Mouse (Mus musculus): ENCODE results near the gene Flcn.
"Not testable (repeated sequence)": the region's sequence is repeated elsewhere in the genome, so short reads cannot be mapped to it uniquely, and the experiment has no call there.

Gene Flcn

GRCm38 (mm10) chr11:59809670-59810474 is at the start of gene Flcn:
Gene Flcn, minus strand, starts transcription at chr11:59810016.
- DNase-seq: peak; percentile 91

DNA sequence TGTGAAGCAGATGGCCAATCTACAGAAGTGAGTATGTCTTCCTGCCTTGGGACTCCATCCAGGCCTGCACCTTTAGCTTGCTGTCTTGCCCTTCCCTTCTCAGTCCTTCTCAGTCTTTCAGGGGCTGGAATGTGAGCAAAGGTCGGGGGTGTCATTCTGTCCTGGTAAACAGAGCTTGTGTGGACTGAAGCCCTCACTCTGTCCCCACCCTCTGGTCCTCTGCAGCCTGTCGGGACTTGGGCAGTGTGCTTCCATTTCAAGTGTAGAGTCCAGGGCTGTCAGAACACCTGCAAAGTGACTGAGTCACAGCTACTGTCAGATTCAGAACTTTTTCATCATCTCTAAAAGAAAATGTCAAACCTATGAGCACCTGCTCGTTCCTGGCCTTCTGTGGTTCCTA is 43.0 kb upstream of the Flcn start:
- no peak for DNase-seq

- DNase-seq: peak; percentile 78
Measured at GRCm38 (mm10) chr11:59847891-59848884, 38.4 kb upstream of the Flcn start.

- DNase-seq: peak; percentile 48
Measured at GRCm38 (mm10) chr11:59847131-59847530, 37.3 kb upstream of the Flcn start.

GRCm38 (mm10) chr11:59846311-59846710 is 36.5 kb upstream of the Flcn start:
- no peak for DNase-seq

DNA sequence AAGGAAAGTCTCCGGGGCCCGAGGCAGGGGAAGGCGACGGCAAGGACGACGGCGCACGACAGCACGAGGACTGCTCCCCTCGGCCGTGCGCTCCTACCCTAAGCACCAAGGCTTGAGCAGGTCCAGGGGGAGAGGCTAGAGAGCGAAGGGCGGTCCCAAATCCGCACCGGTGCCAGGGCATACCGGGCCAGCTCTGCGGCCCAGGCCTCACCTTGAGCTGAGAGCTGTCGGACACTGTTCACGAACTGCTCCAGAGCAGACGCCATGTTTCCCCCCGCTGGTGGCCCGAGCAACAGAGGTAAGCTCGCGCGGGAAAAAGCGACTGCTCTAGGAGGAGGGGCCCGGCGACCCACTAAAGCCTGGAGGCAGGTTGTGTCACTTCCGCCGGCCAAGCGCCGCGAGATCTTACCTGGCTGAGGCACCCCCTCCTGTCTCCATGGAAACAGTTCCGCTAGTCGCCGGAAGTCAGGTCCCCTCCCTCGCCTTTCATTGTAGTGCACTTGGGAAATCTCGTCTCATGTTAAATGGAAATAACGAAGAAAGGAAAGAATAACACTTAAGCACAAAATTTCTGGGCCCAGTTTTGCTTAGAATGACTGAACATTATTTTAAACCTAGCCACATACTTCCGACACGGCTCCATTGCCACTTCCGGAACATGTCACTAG is 29.8 kb upstream of the Flcn start, which contains the start of gene Cops3:
TSS of gene Cops3 (minus strand) at position 380 of the 668 bp plus-strand sequence.
- DNase-seq: peak; percentile 98

- DNase-seq: peak; percentile 95
Measured at GRCm38 (mm10) chr11:59839008-59839458, 29.2 kb upstream of the Flcn start, which contains the start of gene Nt5m. Gene Nt5m, plus strand, starts transcription at chr11:59839447.

DNA sequence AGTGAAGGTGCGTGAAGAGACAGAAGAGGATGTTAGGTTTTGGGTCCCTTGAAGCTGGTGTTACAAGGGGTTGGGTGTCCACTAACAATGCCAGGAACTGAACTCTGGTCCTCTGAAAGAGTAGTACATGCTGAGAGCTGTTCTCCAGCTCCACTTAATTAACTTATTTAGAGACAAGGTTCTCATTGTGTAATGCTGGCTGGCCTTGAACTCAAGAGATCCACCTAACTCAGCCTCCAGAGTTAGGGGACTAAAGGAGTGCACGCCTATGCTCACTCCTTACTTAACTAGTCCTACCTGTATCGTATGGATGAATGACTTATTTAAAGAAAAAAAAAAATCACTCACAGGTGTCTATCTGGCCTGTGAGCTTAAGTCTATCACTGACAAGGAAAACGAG is 28.6 kb upstream of the Flcn start:
- no peak for DNase-seq

GRCm38 (mm10) chr11:59837789-59838188 is 28.0 kb upstream of the Flcn start:
- DNase-seq: not testable (repeated sequence)

DNA sequence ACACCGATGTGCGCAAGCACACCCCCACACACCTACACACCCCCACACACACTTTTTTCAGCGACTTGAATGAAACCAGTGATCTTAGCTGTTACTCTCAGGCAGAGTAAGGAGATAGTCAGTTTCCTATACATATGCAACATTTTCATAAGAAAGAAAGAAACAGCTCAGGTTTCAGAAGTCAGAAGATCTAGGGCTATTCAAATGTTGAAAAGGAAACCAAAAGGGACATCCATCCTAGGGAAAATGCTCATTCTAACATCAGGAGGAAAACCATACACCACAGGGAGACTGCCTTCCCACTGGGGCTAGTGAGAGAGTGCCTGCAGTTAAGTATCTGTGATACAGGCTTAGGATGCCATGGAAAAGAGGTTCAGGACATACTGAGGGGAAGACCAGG is 11.8 kb upstream of the Flcn start:
- no peak for DNase-seq

DNA sequence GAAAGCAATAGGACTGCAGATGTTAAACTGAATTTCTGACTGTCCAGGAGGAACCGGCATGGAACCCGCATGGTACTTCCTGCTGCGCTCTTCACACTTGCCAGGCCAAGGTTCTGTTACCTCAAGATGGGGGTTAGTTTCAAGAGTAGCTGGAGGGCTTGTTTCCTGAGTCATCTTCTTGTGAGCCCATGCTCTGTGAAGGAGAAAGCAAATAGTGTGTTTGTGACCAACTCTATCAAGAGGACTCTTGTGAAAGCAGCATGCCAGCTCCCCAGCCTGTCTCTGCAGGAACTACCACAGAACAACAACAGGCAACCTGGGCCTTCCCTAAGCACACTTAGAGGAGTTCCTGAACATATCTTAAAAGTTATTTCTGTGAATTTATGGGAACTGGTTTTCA is 8.1 kb upstream of the Flcn start:
- no peak for DNase-seq

DNA sequence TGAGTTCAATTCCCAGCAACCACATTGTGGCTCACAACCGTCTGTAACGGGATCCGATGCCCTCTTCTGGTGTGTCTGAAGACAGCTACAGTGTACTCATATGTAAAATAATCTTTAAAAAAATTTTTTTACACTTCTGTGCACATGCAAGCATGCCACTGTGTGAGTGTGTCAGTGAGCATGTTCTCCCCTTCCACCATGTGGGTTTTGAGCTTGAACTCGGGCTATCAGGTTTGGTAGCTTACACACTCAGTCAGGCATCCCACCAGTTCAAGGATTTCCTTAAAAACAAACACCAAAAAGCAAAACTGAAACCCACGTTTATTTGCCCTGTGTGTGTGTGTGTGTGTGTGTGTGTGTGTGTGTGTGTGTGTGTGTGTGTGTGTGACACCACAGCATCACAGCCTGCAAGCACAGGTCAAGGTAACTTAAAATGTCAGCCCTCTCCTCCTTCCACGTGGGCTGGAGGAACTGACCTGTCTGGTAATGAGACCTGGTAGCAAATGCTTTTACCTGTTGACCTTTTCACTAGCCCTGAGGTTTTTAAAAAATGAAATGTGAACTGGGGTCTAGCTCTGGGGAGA is 5.8 kb upstream of the Flcn start:
- DNase-seq: no peak

DNA sequence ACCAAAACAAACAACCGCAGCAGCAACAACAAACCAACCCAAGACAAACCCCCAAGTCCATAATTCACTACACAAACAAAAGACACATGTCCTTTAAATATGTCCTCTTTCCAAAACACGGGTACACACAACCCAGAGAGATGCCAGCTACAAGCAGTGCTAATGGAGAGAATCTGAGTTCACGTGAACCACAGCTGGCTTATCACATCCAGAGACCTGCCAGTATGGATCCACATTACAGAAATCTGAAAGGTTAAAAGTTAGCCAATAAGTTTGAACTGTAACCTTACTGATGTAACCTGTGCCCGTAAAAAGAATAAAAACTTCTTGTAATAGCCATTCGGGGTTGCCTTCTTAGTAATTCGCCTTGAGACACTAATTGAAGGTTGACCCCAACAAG is 5.1 kb upstream of the Flcn start:
- DNase-seq: no peak

- DNase-seq: no peak
Measured at GRCm38 (mm10) chr11:59814311-59814710, 4.5 kb upstream of the Flcn start.

GRCm38 (mm10) chr11:59813276-59813675 is 3.5 kb upstream of the Flcn start:
- no peak for DNase-seq

- no peak for DNase-seq
Measured at GRCm38 (mm10) chr11:59811211-59811610, 1.4 kb upstream of the Flcn start.

- no peak for DNase-seq
Measured at GRCm38 (mm10) chr11:59810480-59811158, 803 bp upstream of the Flcn start.

DNA sequence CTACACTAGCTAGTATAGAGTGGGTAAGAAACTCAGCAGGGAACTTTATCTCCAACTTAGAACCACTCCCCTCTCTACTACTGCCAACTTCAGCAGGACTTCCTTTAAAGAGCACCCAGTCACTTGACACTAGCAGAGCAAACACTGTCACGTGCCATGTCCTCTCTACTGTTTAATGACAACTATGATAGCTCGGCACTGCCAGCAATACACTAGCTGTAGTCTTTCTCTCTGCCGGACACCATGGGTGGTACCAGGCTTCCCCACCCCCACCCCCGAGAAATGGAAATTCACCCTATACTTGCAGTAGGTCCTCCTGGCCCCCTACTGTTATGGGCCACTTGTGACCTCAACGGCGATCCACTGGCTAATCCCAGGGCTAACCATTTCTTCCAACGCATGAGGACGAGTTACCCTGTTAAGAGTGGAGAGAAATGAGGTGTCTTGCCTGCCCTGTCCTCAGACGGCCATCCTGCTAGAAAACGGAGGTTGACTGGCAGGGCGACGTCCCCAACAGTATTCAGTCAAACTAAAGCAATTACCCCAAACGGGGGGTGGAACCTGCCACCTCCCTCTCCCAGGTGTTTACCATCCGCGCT is 646 bp downstream of the Flcn start:
- DNase-seq: peak; percentile 75

DNA sequence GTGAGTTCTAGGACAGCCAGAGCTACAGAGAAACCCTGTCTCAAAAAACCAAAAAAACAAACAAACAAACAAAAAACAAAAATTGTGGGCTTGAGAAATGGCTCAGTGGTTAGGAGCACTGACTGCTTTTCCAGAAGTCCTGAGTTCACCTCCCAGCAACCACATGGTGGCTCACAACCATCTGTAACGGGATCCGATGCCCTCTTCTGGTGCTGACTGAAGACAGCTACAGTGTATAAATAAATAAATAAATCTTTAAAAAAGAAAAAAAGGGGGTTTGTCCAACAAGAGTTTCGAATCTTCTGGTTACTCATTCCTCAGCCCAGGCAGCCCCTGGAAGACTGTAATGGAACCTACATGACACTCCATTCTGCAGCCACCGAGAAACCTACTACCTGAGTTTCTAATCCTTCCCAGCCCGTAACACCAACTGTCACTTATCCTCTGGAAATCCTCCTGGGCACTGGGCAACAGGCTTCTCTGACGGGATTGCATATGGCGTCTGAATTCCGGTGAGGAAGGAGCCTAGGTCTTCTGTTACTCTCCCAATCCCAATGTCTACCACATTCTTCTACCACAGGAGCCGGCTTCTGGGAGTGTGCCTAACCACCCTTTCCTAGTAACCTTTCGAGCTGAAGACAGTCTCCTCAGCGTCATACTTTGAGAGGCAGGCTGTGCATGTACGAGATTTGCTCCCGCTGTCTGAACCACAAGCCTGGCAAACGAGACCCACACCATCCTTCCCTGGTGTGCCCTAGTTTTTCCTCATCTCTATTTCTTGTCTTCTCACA is 1.5 kb downstream of the Flcn start:
- peak; percentile 11 for DNase-seq

- no peak for DNase-seq
Measured at GRCm38 (mm10) chr11:59805656-59806055, 4.2 kb downstream of the Flcn start.

DNA sequence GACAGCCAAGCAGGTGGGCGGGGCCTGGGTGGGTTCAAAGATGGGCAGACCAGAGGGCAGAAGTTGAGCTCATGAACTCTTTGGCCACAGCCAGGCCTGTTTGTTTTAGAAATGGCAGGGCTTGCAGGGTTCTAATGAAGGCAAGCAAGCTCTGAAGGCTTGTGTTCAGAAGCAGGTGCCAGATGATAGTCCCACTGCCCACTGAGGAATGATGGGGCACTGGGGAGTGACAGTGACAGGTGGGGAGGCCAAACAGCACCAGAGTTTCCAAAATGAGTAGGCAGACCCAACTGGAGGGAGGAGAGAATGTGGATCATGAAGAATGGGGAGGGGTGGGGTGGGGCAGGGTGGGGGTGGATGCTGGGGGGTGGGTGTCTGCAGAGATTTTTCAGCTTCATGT is 4.6 kb downstream of the Flcn start:
- no peak for DNase-seq

Data from kidney, adult 9 months (tissue).